Mouse (Mus musculus) spleen, adult 12 weeks (tissue): ENCODE data around the gene Ptges.
A peak's percentile ranks its signal among the peaks of the same experiment; 100 is the strongest.

ENCODE experiments used
- DNase-seq: peaks from one replicate; pipeline ENCODE4 v3.0.0; 2022; ENCODE audit warnings: low spot score

The Ptges gene

DNA sequence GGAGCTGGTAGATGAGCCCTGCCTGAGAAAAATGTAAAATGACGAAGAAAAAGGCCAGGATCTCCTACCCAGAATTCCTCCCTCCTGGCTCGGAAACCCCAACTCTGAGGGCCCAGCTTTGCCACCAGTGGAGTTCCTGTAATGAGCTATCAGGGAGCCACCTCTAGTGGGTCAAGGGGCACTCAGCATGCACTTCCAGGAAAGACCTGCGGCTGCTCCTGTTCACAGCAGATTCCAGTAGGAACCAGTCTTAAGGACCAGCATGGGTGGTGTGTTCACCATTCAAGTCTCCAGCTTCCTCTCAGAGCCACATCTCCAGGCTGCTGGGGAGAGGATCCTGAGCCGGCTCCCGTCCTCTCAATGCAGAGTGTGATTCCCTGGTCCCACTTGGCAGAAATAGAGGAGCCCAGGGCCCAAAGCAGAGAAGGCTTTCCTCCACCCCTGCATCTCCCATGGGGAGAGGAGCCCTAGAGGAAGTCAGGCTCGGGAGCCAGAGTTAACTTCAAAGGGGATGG lies 28.0 kb downstream of the Ptges start:
- no peak for DNase-seq

DNA sequence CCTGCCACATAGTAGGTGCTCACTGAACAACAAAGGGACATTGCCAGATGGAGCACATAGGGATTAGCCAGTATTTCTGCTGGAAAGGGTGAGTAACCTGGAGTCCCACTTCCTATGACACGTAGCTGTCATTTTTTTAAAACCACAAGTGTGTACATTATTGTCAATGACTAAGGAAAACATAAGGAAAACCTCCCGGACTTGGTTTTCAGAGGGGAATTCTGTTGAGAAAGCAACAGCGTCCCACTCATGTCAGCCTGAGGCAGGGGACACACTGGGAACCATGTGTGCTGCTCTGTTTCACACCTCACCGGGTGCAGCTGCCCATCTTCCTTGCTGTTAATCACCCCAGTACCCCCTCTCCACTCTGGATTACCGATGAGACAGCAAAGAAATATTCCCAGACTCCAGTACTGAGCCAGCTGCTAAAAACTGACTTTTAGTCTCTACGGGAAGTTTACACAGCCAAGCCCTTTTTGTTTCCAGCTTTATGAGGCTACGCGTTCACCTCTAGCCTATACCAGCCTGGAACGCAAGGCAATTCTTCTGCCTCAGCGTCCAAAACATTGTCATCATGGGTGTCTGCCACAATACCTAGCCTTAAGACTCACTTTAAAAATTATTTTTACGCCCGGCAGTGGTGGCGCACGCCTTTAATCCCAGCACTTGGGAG lies 30.1 kb downstream of the Ptges start:
- no peak for DNase-seq

DNA sequence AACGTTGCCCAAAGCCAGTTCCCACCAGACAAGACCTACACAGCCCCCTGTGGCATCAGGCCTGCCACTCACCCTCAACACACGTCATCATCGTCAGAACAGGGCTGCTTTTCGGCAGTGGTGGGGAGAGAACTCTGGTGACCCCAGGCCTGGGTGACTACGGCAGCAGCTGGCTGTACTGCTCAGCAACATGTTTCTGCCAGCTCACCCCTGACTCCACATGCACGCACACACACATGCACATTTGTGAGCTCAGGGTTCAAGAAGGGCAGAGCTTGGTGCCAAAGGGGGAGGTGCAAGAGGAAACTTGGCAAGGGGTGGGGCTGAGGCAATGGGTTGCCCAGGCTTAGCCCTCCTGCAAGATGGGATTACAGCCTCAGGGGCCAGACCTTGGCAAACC lies 32.4 kb downstream of the Ptges start:
- no peak for DNase-seq

DNA sequence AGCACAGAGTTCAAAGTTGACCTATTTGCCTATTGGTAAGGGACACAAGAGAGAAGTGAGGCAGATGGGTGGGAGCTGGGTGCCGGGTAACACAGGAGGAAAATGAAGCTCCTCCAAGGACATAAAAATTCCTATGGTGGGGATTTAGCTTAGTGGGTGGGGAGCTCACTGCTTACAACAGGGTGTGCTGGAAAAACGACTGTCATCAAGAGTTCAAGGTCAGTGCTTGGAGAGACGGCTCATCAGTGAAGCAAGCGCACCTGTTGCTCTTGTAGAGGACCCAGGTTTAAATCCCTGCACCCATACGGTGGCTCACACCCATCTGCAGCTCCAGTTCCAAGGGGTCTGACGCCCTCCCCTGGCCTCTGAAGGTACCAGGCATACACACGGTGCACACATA lies 35.7 kb downstream of the Ptges start:
- no peak for DNase-seq

DNA sequence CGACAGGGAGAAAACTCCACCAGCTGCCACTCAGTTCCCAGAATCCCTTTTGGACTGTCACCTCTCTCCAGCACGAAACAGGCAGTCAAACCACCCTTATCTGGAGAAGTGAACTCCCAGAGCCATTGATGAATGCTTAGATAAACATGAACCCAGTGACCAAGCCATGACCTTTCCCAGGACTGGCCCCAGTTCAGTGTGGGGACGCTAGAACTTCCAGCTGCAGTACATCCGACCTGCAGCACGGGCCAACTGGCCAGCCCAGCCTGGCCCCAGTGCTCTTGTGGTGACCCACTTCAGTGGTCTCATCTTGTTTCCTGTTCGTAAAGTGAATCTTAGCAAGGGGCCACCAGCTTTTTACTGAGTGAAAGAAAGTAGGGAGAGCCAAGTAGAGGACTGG lies 36.3 kb downstream of the Ptges start:
- no peak for DNase-seq

DNA sequence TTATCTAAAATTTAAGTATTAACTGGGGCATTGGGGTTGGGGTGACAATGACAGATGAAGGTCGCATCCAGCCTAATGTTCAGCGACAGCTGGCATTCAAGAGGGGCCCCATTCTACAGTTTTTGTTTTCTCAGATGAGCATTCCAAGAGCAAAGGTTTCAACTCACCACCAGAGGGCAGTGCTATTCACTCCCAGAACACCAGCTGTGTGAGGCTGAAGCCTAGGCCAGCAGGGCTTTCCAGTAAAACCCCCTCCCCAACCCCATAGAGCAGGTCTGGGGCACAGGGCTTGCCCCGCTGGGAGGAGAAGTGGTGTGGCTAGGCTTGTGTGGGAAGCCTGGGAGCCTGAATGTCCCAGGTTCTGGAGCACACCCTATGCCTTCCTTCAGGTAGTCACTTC lies 38.7 kb downstream of the Ptges start:
- DNase-seq: peak; percentile 8

DNA sequence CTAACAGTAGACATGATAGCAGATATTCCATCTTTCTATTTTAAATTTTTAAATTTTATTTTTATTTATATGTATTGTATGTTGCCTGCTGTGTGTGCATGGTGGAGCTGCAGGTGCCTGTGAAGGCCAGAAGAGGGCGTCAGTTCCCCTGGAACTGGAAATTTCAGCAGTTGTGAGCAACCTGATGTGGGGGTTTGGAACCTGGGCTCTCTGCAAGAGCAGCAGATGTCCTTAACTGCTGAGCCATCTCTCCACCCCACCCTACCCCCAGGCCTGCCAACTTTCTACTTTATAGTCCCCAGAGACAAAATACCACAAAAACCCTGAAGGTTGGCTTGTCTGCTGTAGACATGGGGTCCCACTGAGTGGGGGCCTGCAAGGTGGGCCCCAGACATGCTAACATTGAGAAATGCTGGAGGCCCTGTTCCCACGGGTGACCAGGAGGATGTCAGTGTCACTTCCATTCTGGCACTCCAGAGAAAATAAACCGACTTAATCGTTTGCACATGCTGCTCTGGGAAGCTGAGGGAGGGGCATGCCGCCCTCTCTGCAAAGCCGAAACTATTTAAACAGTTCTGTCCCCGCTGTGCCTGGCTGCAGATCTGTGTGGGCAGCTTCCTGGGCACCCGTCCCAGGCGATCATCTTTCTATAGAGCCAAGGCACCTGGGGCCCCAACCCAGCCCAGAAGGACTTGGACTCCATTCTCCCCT lies 44.1 kb downstream of the Ptges start:
- no peak for DNase-seq

DNA sequence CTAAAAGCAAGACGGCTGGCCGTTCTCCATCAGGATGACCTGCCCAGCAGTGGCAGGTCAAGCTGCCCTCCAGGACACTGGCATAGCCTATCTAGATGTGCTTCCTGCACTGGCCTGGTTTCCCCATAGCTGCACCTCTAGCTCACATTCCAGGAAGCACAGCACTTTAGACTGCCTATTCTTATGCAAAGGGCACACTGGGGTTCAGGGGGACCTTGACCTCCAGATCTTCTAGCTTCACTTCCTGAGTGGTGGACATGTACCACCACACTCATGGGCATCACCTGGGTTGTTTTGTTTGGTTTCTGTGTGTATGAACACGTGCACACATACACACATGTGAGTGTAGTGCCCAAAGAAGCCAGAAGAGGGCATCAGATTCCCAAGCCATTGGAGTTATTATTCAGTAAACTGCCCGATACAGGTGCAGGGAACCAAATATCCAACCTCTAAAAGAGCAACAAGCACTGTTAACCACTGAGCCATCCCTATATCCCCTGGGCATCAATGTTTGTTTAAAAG lies 44.8 kb downstream of the Ptges start:
- no peak for DNase-seq

DNA sequence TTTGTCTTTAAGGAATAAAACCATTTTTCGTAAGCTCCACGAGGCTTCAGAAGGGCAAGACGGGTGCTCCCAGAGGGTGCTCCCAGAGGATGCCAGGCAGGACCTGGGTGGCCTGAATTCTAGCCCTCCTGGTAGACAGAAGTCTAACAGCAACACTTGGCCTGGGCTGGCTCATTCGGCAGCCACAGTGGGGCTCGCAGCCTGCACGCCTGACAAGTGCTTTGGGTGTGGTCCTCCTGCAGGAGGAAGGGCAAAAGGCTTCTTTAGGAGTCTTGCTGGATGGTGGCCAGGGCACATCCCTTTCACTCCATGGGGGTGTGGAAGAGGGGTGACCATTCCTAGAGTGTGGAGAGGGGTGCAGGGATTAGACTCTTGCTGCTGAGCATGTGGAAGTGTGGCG lies 48.4 kb downstream of the Ptges start:
- no peak for DNase-seq

DNA sequence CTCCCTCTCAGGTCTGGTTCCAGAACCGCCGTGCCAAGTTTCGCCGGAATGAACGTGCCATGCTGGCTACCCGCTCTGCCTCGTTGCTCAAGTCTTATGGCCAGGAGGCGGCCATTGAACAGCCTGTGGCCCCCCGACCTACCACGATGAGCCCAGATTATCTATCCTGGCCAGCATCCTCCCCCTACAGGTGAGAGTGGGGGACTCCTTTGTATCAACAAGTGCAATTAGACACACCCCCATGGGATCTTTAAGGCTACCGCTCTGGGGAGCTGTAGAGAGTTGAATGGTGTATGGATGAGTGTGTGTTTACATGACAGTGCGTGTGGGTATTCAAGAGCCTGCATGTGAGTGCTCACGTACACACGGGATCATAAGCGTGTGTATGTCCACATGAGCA lies 50.2 kb downstream of the Ptges start:
- DNase-seq: no peak

DNA sequence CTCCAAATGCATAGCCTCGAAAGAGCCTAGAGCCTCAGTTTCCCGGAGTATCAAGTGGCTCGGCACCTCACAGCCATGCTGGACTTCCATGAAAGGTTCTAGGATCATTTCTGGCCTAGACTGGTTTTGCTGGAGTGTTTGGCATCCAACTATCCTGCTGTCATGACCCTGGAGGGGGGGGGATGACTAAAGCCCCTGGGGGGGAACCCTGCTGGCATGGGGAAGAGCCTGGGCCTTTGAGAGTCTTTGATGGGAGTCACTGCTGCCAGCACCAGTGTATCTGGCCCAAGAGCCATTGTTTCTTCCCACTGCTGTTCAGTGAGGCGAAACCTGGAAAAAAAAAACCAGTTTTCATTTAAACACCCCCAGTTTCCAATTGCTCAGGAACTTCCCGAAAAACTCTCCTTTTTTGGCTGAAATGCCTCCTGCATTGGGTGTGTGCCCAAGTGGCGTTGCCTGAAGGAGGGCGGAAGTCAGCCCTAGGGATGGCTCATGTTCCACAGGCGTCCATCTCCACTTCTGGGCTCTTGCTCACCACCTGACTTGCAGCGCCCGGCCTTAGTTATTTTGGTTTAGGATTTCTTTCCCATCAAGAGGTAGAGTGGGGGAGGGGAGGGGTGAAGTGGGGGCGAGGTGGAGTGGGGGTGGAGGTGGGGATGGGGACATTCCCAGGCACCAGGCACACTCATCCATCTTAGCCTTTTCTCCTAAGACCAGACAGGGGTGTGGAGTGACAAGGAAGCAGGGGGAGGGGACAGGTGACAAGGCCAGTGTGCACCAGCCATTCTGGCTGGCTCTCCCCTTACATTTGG lies 53.8 kb downstream of the Ptges start:
- DNase-seq: no peak

DNA sequence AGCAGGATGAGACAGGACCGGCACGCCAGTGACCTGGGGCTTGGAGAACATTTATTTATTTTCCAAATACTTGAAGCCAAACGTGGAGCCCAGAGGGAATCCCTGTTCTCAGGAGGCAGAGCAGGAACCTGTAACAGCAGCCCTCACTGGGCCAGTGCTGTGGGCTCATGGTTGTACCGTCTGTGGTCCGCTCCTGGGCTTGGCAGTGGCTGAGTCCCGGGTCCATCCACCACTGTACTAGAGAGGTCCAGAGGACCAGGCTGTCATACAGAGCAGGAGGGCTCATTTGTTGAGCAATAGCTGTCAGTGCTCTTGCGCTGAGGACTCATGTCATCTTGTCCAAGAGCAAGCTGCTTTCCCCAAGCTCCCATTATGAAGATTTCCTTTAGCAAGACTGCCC lies 54.6 kb downstream of the Ptges start:
- DNase-seq: no peak

DNA sequence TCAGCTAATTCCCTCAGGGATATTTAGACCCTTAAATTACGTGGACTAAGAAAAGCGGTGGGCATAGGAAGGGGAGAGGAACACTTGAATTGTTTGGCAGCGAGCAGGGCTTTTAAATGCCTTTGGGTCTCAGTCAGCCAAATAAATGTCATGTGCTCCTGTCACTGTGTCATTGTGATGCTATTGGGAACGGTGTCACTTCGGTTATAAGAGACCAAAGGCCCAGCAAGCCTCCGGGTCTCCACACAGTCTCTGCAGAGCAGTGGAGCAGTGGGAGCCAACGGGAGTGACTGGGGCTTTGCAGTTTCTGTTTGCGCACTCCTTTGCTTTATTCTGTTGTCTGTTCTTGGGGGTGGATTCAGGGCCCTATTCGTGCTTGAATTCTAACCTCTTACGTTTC lies 55.2 kb downstream of the Ptges start:
- DNase-seq: no peak

DNA sequence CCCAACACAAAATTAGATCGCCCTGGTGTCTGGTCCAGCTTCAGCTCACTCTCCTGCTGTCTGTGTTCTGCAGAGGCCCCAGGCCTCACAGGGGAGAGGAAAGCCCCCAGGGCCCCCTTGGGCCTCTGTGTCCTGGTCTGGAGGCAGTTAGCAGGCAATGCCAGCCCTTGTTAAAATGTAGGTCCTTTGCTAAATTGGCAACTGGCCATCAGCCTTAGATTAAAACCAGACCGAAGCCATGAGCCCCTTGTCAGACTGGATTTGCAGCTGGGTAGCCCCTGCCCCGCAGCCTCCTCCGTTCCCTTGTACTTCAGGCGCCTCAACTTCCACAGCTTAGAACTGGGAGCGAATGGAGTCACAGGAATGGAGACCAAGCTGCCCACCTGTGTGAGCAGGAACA lies 57.0 kb downstream of the Ptges start:
- DNase-seq: no peak

DNA sequence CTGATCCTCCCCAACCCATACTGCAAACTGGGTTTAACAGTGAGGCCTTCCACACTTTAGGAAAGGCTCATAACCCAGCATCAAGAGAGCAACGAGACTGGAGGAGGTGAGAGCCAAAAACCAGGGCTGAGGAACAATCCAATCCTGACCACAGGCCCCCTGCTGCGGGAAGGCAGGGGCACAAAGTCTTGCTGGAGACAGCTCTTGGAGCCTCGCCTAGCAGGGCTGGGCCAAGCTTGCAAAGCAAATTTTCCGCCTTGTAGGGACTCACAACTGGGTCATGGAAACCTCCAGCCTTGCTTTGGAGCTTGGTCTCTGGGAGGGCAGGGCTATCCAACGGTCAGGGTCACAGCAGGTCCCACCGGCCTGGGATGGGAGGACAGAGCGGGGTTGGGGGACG lies 58.8 kb downstream of the Ptges start:
- DNase-seq: no peak

DNA sequence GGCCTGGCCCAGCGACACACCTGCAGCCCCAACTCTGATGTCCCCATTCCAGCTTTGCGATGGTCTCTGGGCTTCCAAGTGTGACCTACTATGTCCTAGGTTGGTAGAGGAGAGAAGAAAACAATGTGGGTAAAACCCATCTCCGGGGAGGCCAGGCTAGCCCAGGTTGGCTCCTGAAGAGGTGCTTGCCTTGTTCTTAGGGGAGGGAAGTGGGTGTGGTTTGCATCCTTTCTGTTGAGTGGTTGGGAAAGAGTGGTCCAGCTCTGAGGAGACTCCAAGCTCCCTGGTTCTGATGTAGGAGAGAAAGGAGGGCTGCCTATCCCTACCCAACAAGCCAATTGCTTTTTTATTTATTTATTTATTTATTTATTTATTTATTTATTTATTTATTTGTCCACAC lies 64.2 kb downstream of the Ptges start:
- DNase-seq: no peak

DNA sequence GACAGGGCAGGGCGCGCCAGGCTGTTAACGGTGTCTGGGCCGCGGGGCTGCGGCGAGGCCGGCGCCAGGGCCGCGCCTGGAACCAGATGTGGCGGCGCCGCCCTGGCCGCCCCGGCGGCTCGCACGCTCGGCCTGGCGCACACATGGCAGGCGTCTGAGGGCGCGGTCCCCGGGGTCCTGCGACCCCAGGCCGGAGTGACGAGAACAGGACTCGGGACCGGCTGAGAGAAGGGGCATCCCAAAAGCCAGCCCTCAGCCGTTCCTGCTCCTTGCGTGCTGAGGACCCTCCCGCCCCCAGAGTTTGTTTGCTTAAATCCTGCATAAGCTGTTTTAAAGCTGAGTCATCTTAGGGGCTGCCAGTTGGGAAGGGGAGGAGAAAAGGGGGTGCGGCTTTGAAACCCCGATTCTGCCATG lies 64.7 kb downstream of the Ptges start:
- no peak for DNase-seq

DNA sequence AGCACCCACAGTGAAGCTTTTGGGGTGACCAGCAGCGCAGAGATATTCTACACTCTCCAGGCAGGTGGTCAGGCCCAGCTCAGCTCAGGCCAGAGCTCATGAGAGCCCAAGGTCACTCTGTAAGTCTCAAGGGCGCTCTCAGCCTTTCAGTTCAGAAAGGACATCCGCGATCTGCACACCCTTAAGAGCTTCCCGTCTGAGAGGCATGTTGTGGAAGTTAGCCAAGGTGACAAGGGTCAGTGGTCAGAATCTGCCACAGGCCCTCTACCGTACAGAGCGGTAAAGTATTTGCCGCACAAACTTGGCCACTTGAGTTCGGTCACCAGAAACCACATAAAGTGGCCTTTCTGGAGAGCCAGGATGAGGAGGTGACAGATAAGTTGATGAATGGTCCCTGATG lies 66.1 kb downstream of the Ptges start:
- DNase-seq: no peak

DNA sequence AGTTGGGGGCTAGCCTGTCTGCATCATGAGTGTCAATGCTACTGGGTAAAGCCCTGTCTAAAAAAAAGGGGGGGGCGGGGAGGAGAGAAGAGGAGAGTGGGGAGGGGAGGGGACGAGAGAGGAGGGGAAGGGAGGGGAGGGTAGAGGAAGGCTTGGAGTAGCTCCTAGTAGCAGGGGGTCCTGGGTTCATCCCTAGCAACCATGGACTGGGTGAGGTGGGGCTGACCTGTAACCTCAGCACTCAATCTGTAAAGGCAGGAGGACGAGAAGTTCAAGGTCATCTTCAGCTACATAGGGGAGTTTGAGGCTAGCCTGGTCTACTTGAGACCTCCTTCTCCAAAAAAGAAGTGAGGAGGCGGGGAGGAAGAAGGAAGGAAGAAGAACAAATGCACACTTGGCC lies 67.6 kb downstream of the Ptges start:
- DNase-seq: no peak

DNA sequence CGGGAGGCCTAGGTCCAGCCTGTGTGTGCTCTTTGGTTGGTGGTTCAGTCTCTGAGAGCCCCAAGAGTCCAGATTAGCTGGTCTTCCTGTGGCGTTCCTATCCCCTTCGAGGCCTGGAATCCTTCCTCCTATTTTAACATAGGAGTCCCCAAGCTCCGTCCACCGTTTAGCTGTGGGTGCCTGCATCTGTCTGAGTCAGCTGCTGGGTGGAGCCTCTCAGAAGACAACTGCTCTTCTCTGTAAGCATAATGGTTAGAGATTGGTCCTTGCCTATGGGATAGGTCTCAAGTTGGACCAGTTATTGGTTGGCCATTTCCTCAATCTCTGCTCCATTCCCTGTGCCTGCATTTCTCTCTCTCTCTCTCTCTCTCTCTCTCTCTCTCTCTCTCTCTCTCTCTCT lies 69.9 kb downstream of the Ptges start:
- no peak for DNase-seq

DNA sequence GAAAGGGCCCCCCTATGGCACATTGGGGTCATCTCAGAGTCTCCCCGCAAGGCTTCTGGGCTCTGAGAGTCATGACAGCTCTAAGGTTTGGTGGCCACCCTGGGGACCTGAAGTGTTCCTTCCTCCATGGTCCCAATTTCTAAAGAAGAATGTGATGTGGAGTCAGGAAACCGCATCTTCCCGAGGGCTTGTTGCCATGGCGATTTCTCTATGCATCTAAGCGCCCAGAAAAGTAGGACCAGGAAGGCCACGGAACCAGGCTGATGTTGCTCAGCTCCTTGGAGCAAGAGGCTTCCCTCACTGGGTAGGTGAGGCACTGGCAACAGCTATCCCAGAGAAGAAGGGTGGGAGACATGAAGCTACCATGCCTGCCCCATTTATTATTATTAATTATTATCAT lies 72.6 kb downstream of the Ptges start:
- DNase-seq: no peak

DNA sequence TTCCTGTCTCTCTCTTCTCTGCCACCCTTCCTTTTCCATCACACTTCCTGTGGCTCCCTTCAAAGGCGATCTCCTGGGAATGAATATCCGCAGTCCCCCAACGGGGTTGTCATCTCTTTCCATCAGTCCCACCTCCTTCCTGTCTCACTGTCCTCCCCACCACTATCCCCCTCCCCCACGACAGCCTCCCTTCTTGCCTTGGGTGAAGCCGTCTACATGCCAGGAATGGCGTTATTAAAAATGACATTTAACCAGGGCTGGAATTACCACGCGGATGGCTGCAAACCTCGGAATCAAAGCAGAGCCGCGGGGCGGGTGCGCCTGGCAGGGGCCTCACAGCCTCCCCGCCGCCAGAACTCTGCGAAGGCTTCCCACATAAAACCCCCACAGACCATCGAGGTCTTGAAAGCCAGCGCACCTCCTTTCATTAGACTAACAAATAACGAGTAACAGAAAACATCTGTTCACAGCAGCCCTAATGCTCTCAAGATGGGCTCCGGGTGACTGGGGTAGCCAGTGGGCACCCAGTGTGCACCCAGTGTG lies 76.8 kb downstream of the Ptges start:
- DNase-seq: no peak

DNA sequence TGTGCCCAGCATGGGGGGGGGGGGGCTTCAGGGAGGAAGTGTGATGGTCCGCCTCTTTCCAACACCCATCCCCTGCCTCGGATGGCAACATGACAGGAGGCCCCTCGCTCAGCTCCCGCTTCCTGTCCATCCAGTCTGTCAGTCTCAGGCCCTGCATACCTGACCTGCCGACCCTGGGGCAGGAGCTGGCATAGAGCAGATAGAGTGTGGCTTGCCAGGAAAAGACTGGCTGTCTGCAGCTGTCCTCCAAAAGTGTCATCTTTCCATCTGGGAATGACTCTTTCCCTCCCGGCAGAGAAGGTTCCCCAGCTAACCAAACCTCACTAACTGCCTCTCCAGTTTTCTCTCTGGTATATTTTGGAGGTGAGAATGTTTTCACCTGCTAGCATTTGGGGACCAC lies 79.1 kb downstream of the Ptges start:
- no peak for DNase-seq
